Mouse (Mus musculus): ENCODE results near the gene Mdh1. TPM values are rescaled to one million over a fixed set of nuclear protein-coding genes. Genes with fewer than 3 reads are reported as not detected.

Mdh1 gene
- polyA plus RNA-seq, 1 experiment: 104 TPM

- Histone ChIP-seq H3K4me3 (replicated peaks; ENCODE audit: extremely low read depth, low read depth, low read length) (no peak overlapping the region), H3K4me1 (ENCODE audit: control insufficient read depth, insufficient read depth, low read length) (peaks cover 5% of the 10 kb centered on the region; the same call in 1 of the 2 replicates)
- WGBS: 84% methylated on average over 6 of the region's 6 CpGs
- no peak for TF ChIP-seq POLR2A (IDR thresholded peaks at IDR 0.05; ENCODE audit: borderline replicate concordance, extremely low read depth, low read depth, low read length)
- TF ChIP-seq CTCF (IDR thresholded peaks at IDR 0.05; ENCODE audit: insufficient read depth, low read length): no peak
- DNase-seq: no peak
Observed at GRCm38 (mm10) chr11:21566934-21567333, 5.2 kb downstream of the Mdh1 start.

GRCm38 (mm10) chr11:21564681-21565405 lies 7.3 kb downstream of the Mdh1 start:
- TF ChIP-seq CTCF (IDR thresholded peaks at IDR 0.05; ENCODE audit: insufficient read depth, low read length) (no peak), POLR2A (IDR thresholded peaks at IDR 0.05; ENCODE audit: borderline replicate concordance, extremely low read depth, low read depth, low read length) (no peak)
- WGBS: 89% methylated on average over 9 of the region's 9 CpGs
- peaks cover 2% of the 10 kb centered on the region; the same call in 1 of the 2 replicates for H3K4me1 ChIP-seq (ENCODE audit: control insufficient read depth, insufficient read depth, low read length)
- DNase-seq: no peak
- H3K4me3 ChIP-seq (replicated peaks; ENCODE audit: extremely low read depth, low read depth, low read length): no peak overlapping the region

GRCm38 (mm10) chr11:21563617-21564325 lies 8.4 kb downstream of the Mdh1 start:
- no peak for DNase-seq
- H3K4me1 ChIP-seq (ENCODE audit: control insufficient read depth, insufficient read depth, low read length): no peaks in the 10 kb centered on the region
- WGBS: 50% methylated on average over 4 of the region's 4 CpGs
- TF ChIP-seq POLR2A (IDR thresholded peaks at IDR 0.05; ENCODE audit: borderline replicate concordance, extremely low read depth, low read depth, low read length): no peak
- no peak for TF ChIP-seq CTCF (IDR thresholded peaks at IDR 0.05; ENCODE audit: insufficient read depth, low read length)
- no peak overlapping the region for H3K4me3 ChIP-seq (replicated peaks; ENCODE audit: extremely low read depth, low read depth, low read length)

GRCm38 (mm10) chr11:21561347-21561746 lies 10.8 kb downstream of the Mdh1 start:
- Histone ChIP-seq H3K4me3 (replicated peaks; ENCODE audit: extremely low read depth, low read depth, low read length) (no peak overlapping the region), H3K4me1 (ENCODE audit: control insufficient read depth, insufficient read depth, low read length) (no peaks in the 10 kb centered on the region)
- WGBS: 81% methylated on average over 5 of the region's 5 CpGs
- no peak for DNase-seq
- no peak for TF ChIP-seq CTCF (IDR thresholded peaks at IDR 0.05; ENCODE audit: insufficient read depth, low read length)
- TF ChIP-seq POLR2A (IDR thresholded peaks at IDR 0.05; ENCODE audit: borderline replicate concordance, extremely low read depth, low read depth, low read length): no peak

GRCm38 (mm10) chr11:21559727-21560126 lies 12.4 kb downstream of the Mdh1 start:
- DNase-seq: no peak
- TF ChIP-seq POLR2A (IDR thresholded peaks at IDR 0.05; ENCODE audit: borderline replicate concordance, extremely low read depth, low read depth, low read length) (no peak), CTCF (IDR thresholded peaks at IDR 0.05; ENCODE audit: insufficient read depth, low read length) (no peak)
- Histone ChIP-seq H3K4me3 (replicated peaks; ENCODE audit: extremely low read depth, low read depth, low read length) (no peak overlapping the region), H3K4me1 (ENCODE audit: control insufficient read depth, insufficient read depth, low read length) (no peaks in the 10 kb centered on the region)
- WGBS: 78% methylated on average over 11 of the region's 11 CpGs

GRCm38 (mm10) chr11:21552049-21552448 lies 20.1 kb downstream of the Mdh1 start:
- no peak for DNase-seq
- no peaks in the 10 kb centered on the region; the same call in 1 of the 2 replicates for H3K4me1 ChIP-seq (ENCODE audit: control insufficient read depth, insufficient read depth, low read length)
- H3K4me3 ChIP-seq (replicated peaks; ENCODE audit: extremely low read depth, low read depth, low read length): no peak overlapping the region
- 46% methylated on average over 3 of the region's 3 CpGs for WGBS
- TF ChIP-seq CTCF (IDR thresholded peaks at IDR 0.05; ENCODE audit: insufficient read depth, low read length) (no peak), POLR2A (IDR thresholded peaks at IDR 0.05; ENCODE audit: borderline replicate concordance, extremely low read depth, low read depth, low read length) (no peak)

- H3K4me1 ChIP-seq (ENCODE audit: control insufficient read depth, insufficient read depth, low read length): no peaks in the 10 kb centered on the region; the same call in 1 of the 2 replicates
- TF ChIP-seq POLR2A (IDR thresholded peaks at IDR 0.05; ENCODE audit: borderline replicate concordance, extremely low read depth, low read depth, low read length): no peak
- TF ChIP-seq CTCF (IDR thresholded peaks at IDR 0.05; ENCODE audit: insufficient read depth, low read length): no peak
- no peak for DNase-seq
- H3K4me3 ChIP-seq (replicated peaks; ENCODE audit: extremely low read depth, low read depth, low read length): no peak overlapping the region
- WGBS: 79% methylated on average over 12 of the region's 12 CpGs
Observed at GRCm38 (mm10) chr11:21550222-21551173, 21.7 kb downstream of the Mdh1 start.

- no peak for DNase-seq
- 36% methylated on average over 4 of the region's 4 CpGs for WGBS
- no peak for TF ChIP-seq CTCF (IDR thresholded peaks at IDR 0.05; ENCODE audit: insufficient read depth, low read length)
- no peak for TF ChIP-seq POLR2A (IDR thresholded peaks at IDR 0.05; ENCODE audit: borderline replicate concordance, extremely low read depth, low read depth, low read length)
Observed at GRCm38 (mm10) chr11:21549754-21550153, 22.4 kb downstream of the Mdh1 start.

GRCm38 (mm10) chr11:21549052-21549451 lies 23.1 kb downstream of the Mdh1 start:
- no peak overlapping the region for H3K4me3 ChIP-seq (replicated peaks; ENCODE audit: extremely low read depth, low read depth, low read length)
- WGBS: 79% methylated on average over 2 of the region's 2 CpGs
- DNase-seq: no peak
- no peaks in the 10 kb centered on the region; the same call in 1 of the 2 replicates for H3K4me1 ChIP-seq (ENCODE audit: control insufficient read depth, insufficient read depth, low read length)
- TF ChIP-seq CTCF (IDR thresholded peaks at IDR 0.05; ENCODE audit: insufficient read depth, low read length): no peak
- TF ChIP-seq POLR2A (IDR thresholded peaks at IDR 0.05; ENCODE audit: borderline replicate concordance, extremely low read depth, low read depth, low read length): no peak

More at GRCm38 (mm10) chr11:21549754-21550153, 22.4 kb downstream of the Mdh1 start:
- no peaks in the 10 kb centered on the region; the same call in 1 of the 2 replicates for H3K4me1 ChIP-seq (ENCODE audit: control insufficient read depth, insufficient read depth, low read length)
- no peak overlapping the region for H3K4me3 ChIP-seq (replicated peaks; ENCODE audit: extremely low read depth, low read depth, low read length)
